Mouse (Mus musculus): ENCODE measurements around the gene Dock4. TPM values are rescaled to one million over a fixed set of nuclear protein-coding genes. Genes with fewer than 3 reads are reported as not detected.

Dock4 gene
- total RNA-seq, 2 experiments from 2014 or later, result 90.2 to 93.0 TPM

DNA sequence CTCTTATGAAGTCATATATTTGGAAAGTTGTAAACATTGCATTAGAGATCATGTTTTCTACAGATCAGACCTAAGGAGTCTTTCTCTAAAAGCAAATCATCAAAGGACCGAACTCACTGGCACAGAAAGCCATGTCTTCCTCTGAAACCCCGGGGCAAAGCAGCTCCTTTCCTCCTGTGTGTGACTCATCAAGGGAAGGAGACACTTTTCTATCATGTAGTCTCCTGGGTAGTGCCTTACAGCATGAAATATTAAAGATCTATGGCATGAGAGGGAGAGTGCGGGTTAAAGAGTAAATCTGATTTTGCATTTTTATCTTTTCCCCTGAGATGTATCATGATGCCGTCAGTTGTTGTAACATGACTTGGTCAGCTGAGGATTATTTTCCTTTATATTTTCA, 159.8 kb downstream of the Dock4 start:
- intact Hi-C loops (cut with DNase I), result no loop called here
- DNase-seq (ENCODE audit: low spot score in 2 of 2), result no peak

DNA sequence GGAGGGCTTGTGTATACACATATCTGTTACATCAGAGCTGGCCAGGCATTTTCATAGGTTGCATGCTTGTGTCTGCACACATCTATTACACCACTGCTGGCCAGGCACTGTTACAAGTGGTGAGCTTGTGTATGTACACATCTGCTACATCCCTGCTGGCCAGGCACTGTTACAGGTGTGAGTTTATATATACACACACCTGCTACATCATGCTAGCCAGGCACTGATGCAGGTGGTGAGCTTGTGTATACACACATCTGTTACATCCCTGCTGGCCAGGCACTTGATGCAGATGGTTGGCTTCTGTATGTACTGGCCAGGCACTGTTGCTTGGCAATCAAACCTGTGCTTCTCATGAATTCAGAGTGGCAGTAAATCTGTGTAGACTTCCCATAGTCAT, 177.2 kb downstream of the Dock4 start:
- no peak for DNase-seq (ENCODE audit: low spot score in 2 of 2)
- intact Hi-C loops (cut with DNase I), result no loop called here

DNA sequence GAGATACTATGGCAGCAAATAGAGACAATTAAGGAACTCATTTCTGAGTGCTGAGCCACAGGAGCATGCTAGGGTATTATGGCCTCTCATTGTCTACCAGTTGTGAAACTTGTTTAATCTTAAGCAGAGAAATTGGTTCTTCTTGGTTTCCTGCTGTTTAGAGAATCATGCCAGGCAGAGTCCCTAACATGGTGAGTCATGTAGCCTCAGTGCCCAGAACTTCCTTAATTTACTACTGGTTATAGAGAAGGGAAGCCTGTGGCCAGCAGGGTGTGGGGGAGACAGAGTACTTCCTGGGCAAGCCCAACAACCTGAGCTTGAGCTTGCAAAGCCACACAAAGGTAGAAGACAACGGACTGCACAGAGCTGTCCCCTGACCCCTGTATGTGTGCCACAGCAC, 180.8 kb downstream of the Dock4 start:
- peak in 1 of 2 experiments; percentile 22 for DNase-seq (ENCODE audit: low spot score in 2 of 2)
- intact Hi-C loops (cut with DNase I), result no loop called here

DNA sequence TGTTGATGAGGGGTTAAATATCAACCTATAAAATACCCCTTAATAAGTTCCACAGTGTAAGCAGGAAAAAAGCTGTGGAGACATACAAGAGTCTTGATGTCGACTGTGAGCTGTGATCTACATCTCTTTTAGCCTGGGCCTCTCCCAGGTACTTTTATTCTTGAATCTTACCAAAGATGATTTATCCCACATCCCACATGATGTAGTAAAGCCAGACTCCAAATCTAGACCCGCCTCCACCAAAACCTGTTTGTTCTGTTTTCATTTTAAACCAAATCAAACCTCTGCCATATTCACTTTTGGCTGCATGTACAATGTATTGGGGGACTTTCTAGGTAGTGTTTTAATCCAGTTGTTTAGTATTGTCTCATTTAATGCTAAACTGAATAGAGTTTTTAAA, 187.5 kb downstream of the Dock4 start:
- intact Hi-C loops (cut with DNase I), result no loop called here
- peak in 1 of 2 experiments; percentile 68 for DNase-seq (ENCODE audit: low spot score in 2 of 2)

DNA sequence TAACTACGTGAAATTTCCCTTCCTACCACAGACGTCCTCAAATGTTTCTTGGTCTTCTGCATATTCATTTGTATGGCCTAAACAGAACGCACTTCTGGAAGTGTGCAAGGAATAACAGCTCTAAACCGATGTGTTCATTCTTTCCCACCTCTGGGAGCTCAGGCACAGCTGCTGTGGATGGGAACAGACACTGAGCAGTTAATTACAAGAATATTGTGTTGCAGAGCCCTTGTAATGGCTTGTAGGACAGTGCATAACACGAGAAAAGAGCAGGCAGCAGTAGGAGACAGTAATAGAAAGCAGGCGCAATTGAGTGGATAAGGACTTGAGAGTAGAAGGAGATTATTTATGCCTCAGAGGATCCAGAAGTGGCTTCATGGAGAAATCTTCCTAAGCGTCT, 188.4 kb downstream of the Dock4 start:
- intact Hi-C loops (cut with DNase I), result no loop called here

DNA sequence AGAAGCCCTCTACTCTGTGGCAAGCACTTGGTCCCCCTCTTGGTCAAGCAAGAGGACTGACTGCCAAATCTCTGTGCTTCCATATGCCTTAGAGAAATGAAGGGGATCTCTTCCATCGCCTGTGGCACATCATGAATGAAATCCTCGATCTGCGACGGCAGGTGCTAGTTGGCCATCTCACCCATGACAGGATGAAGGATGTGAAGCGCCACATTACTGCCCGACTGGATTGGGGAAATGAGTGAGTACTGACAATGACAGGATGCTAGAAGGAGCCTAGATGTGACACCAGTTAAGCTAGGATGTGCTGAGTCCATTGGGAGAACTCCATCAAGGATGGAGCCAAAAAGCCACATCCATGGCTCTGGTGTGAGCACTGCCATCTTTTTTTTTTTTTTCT, 190.2 kb downstream of the Dock4 start:
- intact Hi-C loops (cut with DNase I), result no loop called here
- DNase-seq (ENCODE audit: low spot score in 2 of 2), result no peak

More for the DNA sequence above, 188.4 kb downstream of the Dock4 start:
- no peak for DNase-seq (ENCODE audit: low spot score in 2 of 2)

DNA sequence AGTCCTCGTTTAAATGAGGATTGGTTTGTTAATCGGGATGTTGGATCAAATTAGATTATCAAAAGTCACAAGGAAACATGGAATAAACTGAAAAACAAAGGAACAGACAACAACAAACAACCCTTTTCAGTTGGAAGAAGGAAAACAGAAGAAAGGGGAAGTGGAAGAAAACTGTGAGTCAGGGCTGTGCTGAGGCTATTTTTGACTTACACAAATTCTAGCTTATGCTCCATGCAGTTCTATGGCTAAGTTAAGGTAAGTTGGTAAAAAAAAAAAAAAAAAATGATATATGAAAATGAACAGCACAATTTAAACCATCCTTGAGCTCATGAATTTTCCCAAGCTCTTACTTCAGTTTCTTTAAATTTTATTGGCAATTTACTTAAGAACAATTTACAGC, 191.7 kb downstream of the Dock4 start:
- no peak for DNase-seq (ENCODE audit: low spot score in 2 of 2)
- intact Hi-C loops (cut with DNase I), result no loop called here

DNA sequence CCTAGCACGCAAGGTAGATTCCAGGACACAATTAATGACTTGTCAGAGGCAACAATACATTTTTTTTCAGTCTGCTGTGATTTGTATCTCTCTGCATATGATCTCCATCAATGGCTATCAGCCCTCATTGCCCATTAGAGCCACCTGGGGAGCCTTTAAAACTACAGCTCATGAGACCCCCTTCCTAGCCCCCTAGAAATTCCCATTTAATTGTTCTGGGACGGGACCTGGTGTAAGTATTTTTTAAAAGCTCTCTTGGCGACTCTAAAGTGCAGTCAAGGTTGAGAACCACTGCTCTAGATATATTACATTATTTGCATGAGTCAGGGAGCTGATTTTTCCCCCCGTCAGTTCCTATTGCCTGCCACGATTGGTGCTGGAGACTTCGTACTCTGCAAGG, 200.1 kb downstream of the Dock4 start:
- no peak for DNase-seq (ENCODE audit: low spot score in 2 of 2)
- intact Hi-C loops (cut with DNase I), result no loop called here

DNA sequence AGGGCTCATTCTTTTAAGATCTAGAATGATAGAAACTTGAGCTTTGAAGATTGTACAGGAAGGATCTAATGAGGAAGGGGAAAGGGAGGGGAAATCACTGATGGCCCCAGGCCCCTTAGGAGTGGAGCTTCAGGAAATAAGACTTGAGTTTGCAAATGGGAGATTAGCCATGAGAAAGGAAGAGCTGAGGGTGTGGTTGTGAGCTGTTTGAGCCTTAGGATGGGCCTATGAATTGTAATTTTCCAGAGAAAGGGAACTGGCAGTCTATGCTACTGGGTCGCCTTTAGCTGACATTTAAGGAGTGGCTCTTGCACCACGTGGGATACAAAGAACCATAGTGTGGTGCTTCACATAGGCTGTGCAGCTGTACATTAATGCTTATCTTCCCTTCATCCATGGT, 208.6 kb downstream of the Dock4 start:
- intact Hi-C loops (cut with DNase I), result no loop called here
- no peak for DNase-seq (ENCODE audit: low spot score in 2 of 2)

DNA sequence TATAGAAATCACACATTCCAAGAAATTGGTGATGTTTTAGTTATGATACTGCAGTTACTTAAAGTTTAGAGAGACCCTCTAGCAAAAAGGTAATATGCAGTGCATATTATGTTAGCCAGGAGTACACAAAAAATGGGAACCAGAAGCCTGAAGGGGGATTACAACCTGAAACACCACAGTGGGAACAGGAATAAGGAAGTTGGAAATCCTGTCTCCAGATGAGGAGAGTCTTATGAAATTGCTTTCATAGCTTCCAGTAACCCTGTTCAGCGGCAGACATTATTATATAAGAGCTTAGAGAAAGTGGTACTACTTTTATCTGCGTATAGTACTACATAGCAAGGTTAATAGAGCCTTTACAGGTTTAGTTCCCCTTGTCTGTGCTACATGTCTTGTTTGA, 210.1 kb downstream of the Dock4 start:
- DNase-seq (ENCODE audit: low spot score in 2 of 2), result no peak
- intact Hi-C loops (cut with DNase I), result no loop called here

DNA sequence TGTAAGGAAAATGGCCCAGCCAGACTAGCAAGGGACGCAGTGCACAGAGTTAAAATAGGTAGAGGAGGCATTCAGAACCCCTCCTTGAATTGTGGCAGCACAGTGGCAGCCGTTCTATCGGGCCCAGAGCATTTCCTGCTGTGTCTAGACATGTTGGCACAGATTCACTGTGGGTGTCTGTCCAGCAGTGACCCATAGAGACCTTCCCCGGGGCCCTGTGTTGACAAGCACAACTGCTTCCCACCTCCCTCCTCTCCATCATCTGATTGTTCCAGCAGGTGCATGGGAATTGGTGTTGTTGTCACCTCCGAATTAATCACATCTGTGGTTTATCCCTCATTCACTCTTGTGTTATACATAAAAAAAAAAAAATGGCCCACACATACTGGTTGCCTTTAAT, 210.7 kb downstream of the Dock4 start:
- peak in 1 of 2 experiments; percentile 38 for DNase-seq (ENCODE audit: low spot score in 2 of 2)
- intact Hi-C loops (cut with DNase I), result no loop called here

DNA sequence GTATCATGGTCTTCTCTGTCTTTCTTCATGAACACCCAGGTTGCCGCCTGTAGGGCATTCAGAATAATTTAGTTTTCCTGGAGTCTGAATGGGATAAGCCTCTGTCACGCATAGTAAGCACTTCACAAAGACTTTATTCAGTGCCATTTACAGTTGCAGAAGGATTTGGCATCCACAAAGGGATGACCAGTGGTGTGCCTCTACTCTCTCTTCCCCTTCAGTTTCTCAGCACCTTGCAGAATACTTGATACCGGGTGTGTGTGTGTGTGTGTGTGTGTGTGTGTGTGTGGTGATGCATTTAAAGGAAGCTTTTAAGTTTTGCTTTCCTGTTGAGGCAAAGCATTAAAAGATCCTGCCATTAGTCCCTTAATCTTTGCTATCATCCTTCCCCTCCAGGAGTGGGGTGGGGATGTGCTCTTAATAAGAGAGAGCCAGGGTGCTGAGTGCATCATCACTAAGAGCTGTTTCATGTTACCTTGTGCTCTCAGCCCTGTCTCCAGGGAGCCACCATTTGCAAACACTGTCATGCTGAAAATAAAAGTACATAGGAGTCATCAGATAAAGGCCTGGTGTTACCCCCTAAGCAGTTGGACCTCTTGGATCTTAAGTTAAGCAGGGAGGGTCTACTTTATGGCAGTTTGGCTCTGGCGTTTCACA, 211.6 kb downstream of the Dock4 start:
- intact Hi-C loops (cut with DNase I), result no loop called here
- no peak for DNase-seq (ENCODE audit: low spot score in 2 of 2)

DNA sequence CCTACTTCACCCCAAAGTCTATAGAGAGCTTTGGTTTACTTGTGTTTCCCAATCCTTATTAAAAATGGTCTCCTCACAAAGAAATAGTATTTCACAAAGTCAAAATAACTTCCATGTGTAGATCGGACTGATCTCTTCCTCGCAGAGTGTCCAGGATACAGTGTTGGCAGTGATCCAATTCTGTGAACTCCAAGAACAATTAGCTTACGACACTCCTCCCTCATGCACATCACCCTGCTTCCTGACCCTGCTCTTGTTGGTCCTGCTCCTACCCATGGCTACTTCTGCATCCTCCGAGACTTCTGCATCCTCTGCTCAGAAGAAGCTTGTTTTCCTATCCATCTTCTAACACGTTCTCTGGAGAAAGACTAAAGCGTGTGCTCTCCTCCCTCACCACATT, 213.9 kb downstream of the Dock4 start:
- intact Hi-C loops (cut with DNase I), result no loop called here
- DNase-seq (ENCODE audit: low spot score in 2 of 2), result no peak

DNA sequence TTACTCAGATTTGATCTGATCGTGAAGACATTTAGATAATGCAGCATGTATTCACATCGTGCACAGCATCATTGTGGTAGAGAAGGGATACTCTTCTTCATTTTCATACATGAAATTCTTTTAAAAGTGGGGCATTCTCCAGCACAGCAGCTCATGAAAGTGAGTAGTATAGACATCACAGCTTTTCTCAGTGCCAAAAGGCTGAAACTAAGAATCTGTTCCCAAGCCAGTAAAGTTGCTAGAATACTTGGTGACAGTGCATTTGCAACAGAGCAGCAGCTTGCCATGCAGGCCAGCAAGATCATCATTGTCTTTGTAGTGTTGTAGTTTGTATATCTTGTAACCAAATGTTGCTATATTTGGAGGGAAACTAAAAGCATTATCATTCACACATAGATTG, 223.7 kb downstream of the Dock4 start:
- DNase-seq (ENCODE audit: low spot score in 2 of 2), result peak in 1 of 2 experiments; percentile 19
- intact Hi-C loops (cut with DNase I), result no loop called here

DNA sequence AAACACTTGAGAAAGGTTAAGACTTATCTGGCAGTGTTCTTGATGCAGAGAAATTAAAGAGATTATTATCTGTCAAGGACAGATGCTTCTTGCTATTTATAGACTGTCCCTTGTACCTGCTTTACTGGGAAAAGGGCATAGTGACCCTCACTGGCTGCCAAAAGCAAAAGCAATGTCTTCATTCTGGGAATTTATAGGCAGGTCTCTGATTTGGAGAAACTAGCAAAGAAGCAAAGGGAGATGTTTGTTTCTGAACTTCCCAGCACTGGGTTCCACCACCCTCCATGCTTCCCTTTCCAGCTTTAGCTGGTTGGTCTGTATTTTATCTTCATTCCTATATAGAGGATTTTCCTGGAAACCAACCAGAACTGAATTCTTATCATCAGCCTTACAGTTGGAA, 225.0 kb downstream of the Dock4 start:
- intact Hi-C loops (cut with DNase I), result no loop called here

DNA sequence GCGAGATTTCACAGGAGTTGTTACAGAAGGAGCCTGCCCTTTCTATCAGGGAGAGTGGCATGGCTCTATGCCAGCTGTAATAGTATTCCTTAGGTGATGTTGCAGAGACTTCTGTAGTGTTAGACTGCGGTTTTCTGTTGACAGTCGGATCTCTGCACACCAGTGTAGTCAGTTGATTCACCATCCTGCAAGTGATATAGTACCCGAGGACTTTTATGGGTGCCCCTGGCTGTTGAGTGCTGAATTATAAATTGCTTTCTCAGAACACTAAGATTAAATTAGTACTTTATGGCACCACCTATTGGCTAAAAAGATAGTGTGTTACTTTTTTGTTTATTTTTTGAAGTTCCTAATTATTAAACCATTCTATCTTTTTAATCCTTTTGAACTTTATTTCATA, 234.0 kb downstream of the Dock4 start:
- intact Hi-C loops (cut with DNase I), result loop anchor here (5.0 kb wide), 2 partner anchors 232 to 422 kb away; partner anchors contain the start of genes Dock4 and Zfp277
- DNase-seq (ENCODE audit: low spot score in 2 of 2), result no peak

More for the DNA sequence above, 225.0 kb downstream of the Dock4 start:
- DNase-seq (ENCODE audit: low spot score in 2 of 2), result no peak

DNA sequence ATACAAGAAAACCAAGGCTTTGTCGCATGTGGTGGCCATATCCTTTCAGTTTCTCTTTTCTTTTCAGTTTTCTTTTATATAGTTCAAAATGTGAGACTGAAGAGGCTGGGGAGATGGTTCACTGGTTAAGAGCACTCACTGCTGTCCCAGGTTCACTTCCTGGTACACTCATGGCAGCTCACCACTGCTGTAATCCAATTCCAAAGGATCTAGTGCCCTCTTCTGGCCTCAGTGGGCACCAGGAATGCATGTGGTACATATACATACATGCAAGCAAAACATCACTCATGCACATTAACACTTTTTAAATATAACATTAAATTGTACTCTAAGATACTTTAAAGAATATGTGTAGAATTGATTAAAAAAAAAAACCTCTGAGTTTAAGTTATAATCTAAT, 234.8 kb downstream of the Dock4 start:
- intact Hi-C loops (cut with DNase I), result loop anchor here (5.0 kb wide), 1 partner anchor 423 kb away; no protein-coding TSS in a partner anchor
- peak in 1 of 2 experiments; percentile 26 for DNase-seq (ENCODE audit: low spot score in 2 of 2)

DNA sequence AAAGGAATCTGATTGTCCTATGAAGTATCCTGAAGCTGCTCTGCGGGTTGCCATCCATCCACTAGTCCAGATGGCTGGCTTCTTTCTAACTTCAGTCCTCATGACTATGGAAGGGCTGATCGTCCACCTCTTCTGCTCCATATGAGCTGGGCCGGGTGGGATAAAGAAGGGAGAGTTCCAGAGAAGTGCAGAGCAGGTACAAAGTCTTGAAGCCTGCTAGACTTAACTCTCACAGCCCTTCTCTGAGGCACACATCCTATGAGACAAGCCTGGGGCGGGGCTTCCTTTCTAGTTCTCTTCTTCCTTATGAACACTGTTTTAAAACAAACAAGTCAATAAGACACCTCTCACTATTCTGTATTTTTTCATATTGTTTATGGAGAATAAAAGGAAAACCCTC, 245.7 kb downstream of the Dock4 start:
- intact Hi-C loops (cut with DNase I), result no loop called here
- DNase-seq (ENCODE audit: low spot score in 2 of 2), result no peak

DNA sequence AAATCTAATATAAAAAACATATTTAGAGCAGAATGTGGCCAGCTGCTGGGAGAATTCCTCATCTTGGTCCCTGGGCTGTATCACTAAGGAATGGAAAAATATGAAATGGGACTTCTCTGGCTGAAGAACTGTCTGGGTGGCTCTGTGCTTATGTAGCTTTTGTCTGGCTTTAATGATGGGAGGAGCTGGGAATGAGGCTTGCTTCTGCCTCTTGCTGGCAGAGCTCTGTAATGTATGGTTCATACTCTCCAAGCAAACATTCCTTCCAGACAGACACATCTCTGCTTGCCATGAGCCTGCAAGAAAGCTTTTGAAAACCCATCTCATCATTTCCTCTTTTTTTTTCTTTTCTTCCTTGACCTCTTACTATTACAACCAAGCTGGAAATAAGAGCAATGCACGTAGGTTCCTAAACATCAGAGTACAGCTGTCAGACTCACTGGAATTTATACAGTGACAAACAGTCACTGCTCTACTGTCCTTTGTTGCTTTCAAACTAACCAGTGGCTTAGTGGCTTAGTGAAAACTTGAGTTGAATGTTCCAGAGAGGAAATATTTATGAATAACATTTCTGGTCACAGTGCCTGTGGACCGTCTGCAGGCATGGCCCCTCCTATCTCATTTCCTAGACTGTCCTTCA, 248.4 kb downstream of the Dock4 start:
- intact Hi-C loops (cut with DNase I), result no loop called here
- no peak for DNase-seq (ENCODE audit: low spot score in 2 of 2)

DNA sequence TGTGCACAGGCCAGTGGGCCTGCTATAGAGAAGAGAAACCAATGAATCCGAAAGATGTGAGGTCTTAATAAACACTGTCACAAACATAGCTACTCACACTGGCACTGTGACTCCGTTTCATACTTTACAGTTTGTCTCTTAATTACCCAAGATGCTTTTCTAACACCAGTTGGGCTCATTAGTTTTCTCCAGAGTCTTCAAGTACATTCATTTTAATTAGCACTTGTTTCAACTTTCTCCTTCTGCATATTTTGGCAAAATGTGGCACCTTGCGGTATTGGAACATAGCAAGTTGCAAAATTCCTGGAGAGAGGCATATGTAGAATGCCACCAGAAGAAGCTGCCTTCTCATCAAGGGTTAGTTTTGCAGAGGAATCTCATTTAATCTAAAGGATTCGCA, 252.6 kb downstream of the Dock4 start:
- intact Hi-C loops (cut with DNase I), result no loop called here
- DNase-seq (ENCODE audit: low spot score in 2 of 2), result no peak

DNA sequence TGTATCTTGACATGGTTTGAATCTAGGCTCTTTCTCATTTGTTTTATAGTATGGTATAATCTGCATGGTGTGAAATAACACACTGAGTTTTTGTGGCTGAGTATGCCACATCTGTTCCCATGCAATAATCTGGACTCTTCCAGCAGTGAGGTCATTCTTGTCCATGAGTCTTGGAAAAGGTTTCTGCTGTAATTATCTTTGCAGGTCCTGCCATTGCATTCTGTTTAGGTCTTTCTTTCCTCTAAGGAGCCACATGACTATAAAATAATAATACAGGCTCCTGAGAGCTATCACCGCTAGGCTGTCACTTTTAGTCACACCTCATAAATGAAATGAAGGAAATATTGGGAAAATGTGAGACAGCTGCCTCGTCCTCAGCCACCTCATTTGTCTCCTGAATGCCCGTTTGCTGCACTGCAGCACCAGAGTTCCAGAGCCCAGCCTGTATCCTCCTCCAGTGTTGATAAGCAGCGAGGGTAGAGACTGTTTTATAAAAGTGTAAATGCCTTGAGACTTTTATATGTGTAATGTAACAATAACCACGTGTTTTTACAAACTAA, 256.6 kb downstream of the Dock4 start:
- DNase-seq (ENCODE audit: low spot score in 2 of 2), result no peak
- intact Hi-C loops (cut with DNase I), result no loop called here

All from left cerebral cortex, postnatal 25 days (tissue).